Mouse (Mus musculus): ENCODE results near the gene Olfr309. TPM values are rescaled to one million over a fixed set of nuclear protein-coding genes. Genes with fewer than 3 reads are reported as not detected.
"Not testable (repeated sequence)": the region's sequence is repeated elsewhere in the genome, so short reads cannot be mapped to it uniquely, and the experiment has no call there.

The Olfr309 gene
- not detected in 2 replicates for polyA plus RNA-seq (2016; fragmentation: Nextera tagmentation; extraction: Ambion mirVana)

- Histone ChIP-seq H3K27ac (ENCODE audit: poor library complexity, severe bottlenecking) (no peak within 1 kb of the TSS), H3K9me3 (replicated peaks) (no peaks in the 10 kb centered on the region), H3K36me3 (no peaks in the 10 kb centered on the region), H3K27me3 (replicated peaks) (no peaks in the 10 kb centered on the region), H3K4me1 (replicated peaks) (no peaks in the 10 kb centered on the region), H3K4me3 (no peak within 1 kb of the TSS), H3K9ac (no peak within 1 kb of the TSS), H3K4me2 (no peak within 1 kb of the TSS)
- no peak for ATAC-seq (ENCODE audit: insufficient number of reproducible peaks, low FRiP score)
- 61% methylated on average over 2 of the region's 2 CpGs for WGBS
Measured at GRCm38 (mm10) chr7:86313608-86314007, at the start of gene Olfr309. TSS of gene Olfr309 (minus strand) at chr7:86313708.

GRCm38 (mm10) chr7:86346296-86346695, 32.8 kb upstream of the Olfr309 start:
- not testable (repeated sequence) for H3K27ac ChIP-seq (ENCODE audit: poor library complexity, severe bottlenecking); ATAC-seq (ENCODE audit: insufficient number of reproducible peaks, low FRiP score); H3K4me3 ChIP-seq; H3K4me2 ChIP-seq; H3K9ac ChIP-seq; H3K9me3 ChIP-seq (replicated peaks); H3K4me1 ChIP-seq (replicated peaks); H3K27me3 ChIP-seq (replicated peaks); H3K36me3 ChIP-seq
- 83% methylated on average over 9 of the region's 9 CpGs for WGBS

GRCm38 (mm10) chr7:86344253-86344652, 30.7 kb upstream of the Olfr309 start:
- H3K27me3 ChIP-seq (replicated peaks), result no peaks in the 10 kb centered on the region

GRCm38 (mm10) chr7:86342881-86343565, 29.5 kb upstream of the Olfr309 start:
- Histone ChIP-seq H3K4me2 (no peak overlapping the region), H3K9ac (no peak overlapping the region), H3K27ac (ENCODE audit: poor library complexity, severe bottlenecking) (no peak overlapping the region), H3K4me1 (replicated peaks) (no peaks in the 10 kb centered on the region), H3K4me3 (no peak overlapping the region), H3K36me3 (no peaks in the 10 kb centered on the region), H3K9me3 (replicated peaks) (no peaks in the 10 kb centered on the region), H3K27me3 (replicated peaks) (no peaks in the 10 kb centered on the region)
- WGBS, result 66% methylated on average over 14 of the region's 14 CpGs
- ATAC-seq (ENCODE audit: insufficient number of reproducible peaks, low FRiP score), result no peak

More at GRCm38 (mm10) chr7:86344253-86344652, 30.7 kb upstream of the Olfr309 start:
- no peak for ATAC-seq (ENCODE audit: insufficient number of reproducible peaks, low FRiP score)
- whole genome bisulfite sequencing, result 60% methylated on average over 3 of the region's 3 CpGs
- Histone ChIP-seq H3K27ac (ENCODE audit: poor library complexity, severe bottlenecking) (no peak overlapping the region), H3K4me3 (no peak overlapping the region), H3K9me3 (replicated peaks) (0 out of 2 replicates have a peak, but pooled peaks cover 6% of the 10 kb centered on the region), H3K4me1 (replicated peaks) (no peaks in the 10 kb centered on the region), H3K36me3 (no peaks in the 10 kb centered on the region), H3K4me2 (no peak overlapping the region), H3K9ac (no peak overlapping the region)

GRCm38 (mm10) chr7:86337486-86337885, 24.0 kb upstream of the Olfr309 start, which contains the start of gene Olfr307:
TSS of gene Olfr307 (minus strand) at chr7:86337586.
- ATAC-seq (ENCODE audit: insufficient number of reproducible peaks, low FRiP score), result no peak
- 54% methylated on average over 1 of the region's 1 CpGs for WGBS

GRCm38 (mm10) chr7:86325530-86325929, 12.0 kb upstream of the Olfr309 start, which contains the start of gene Olfr308:
TSS of gene Olfr308 (minus strand) at chr7:86325630.
- Histone ChIP-seq H3K4me1 (replicated peaks) (no peaks in the 10 kb centered on the region), H3K9ac (no peak within 1 kb of the TSS), H3K27ac (ENCODE audit: poor library complexity, severe bottlenecking) (no peak within 1 kb of the TSS), H3K9me3 (replicated peaks) (no peaks in the 10 kb centered on the region), H3K4me2 (no peak within 1 kb of the TSS), H3K27me3 (replicated peaks) (no peaks in the 10 kb centered on the region), H3K36me3 (no peaks in the 10 kb centered on the region), H3K4me3 (no peak within 1 kb of the TSS)
- no peak for ATAC-seq (ENCODE audit: insufficient number of reproducible peaks, low FRiP score)

More at GRCm38 (mm10) chr7:86337486-86337885, 24.0 kb upstream of the Olfr309 start, which contains the start of gene Olfr307:
- Histone ChIP-seq H3K4me3 (no peak within 1 kb of the TSS), H3K36me3 (no peaks in the 10 kb centered on the region), H3K4me2 (no peak within 1 kb of the TSS), H3K4me1 (replicated peaks) (no peaks in the 10 kb centered on the region), H3K9ac (no peak within 1 kb of the TSS), H3K9me3 (replicated peaks) (no peaks in the 10 kb centered on the region), H3K27me3 (replicated peaks) (no peaks in the 10 kb centered on the region), H3K27ac (ENCODE audit: poor library complexity, severe bottlenecking) (no peak within 1 kb of the TSS)

GRCm38 (mm10) chr7:86321323-86321722, 7.8 kb upstream of the Olfr309 start:
- no peaks in the 10 kb centered on the region for H3K27me3 ChIP-seq (replicated peaks)
- 90% methylated on average over 2 of the region's 2 CpGs for WGBS
- no peak overlapping the region for H3K4me3 ChIP-seq
- no peaks in the 10 kb centered on the region for H3K9me3 ChIP-seq (replicated peaks)
- H3K27ac ChIP-seq (ENCODE audit: poor library complexity, severe bottlenecking), result no peak overlapping the region
- no peak overlapping the region for H3K9ac ChIP-seq
- no peaks in the 10 kb centered on the region for H3K36me3 ChIP-seq
- H3K4me2 ChIP-seq, result no peak overlapping the region
- ATAC-seq (ENCODE audit: insufficient number of reproducible peaks, low FRiP score), result no peak
- H3K4me1 ChIP-seq (replicated peaks), result no peaks in the 10 kb centered on the region

GRCm38 (mm10) chr7:86277072-86277471, 36.4 kb downstream of the Olfr309 start, which contains the start of gene Olfr310:
TSS of gene Olfr310 (minus strand) at chr7:86277172.
- H3K4me1 ChIP-seq (replicated peaks), result no peaks in the 10 kb centered on the region
- H3K36me3 ChIP-seq, result no peaks in the 10 kb centered on the region
- H3K9ac ChIP-seq, result no peak within 1 kb of the TSS
- no peak within 1 kb of the TSS for H3K4me2 ChIP-seq
- H3K27ac ChIP-seq (ENCODE audit: poor library complexity, severe bottlenecking), result no peak within 1 kb of the TSS
- H3K9me3 ChIP-seq (replicated peaks), result no peaks in the 10 kb centered on the region
- no peaks in the 10 kb centered on the region for H3K27me3 ChIP-seq (replicated peaks)
- WGBS, result 74% methylated on average over 1 of the region's 1 CpGs
- H3K4me3 ChIP-seq, result no peak within 1 kb of the TSS
- no peak for ATAC-seq (ENCODE audit: insufficient number of reproducible peaks, low FRiP score)

Small RNAs within 50 kb of the gene (microRNA-seq; reads per million reads assigned to microRNA genes)
- gene Gm23192, result not detected

Other genes with a start within 250 kb of the Olfr309 start
- not detected in 2 replicates for gene Vmn2r75, start 141.9 kb downstream of the Olfr309 start, polyA plus RNA-seq (2016; fragmentation: Nextera tagmentation; extraction: Ambion mirVana)
- not detected in 2 replicates for gene Vmn2r76, start 67.4 kb downstream of the Olfr309 start, polyA plus RNA-seq (2016; fragmentation: Nextera tagmentation; extraction: Ambion mirVana)
- gene Olfr310, start 36.5 kb downstream of the Olfr309 start, polyA plus RNA-seq (2016; fragmentation: Nextera tagmentation; extraction: Ambion mirVana), result not detected in 2 replicates
- not detected in 2 replicates for gene Olfr308, start 11.9 kb upstream of the Olfr309 start, polyA plus RNA-seq (2016; fragmentation: Nextera tagmentation; extraction: Ambion mirVana)
- not detected in 2 replicates for gene Olfr307, start 23.9 kb upstream of the Olfr309 start, polyA plus RNA-seq (2016; fragmentation: Nextera tagmentation; extraction: Ambion mirVana)
- gene Olfr305, start 53.2 kb upstream of the Olfr309 start, polyA plus RNA-seq (2016; fragmentation: Nextera tagmentation; extraction: Ambion mirVana), result not detected in 2 replicates
- not detected in 2 replicates for gene Olfr304, start 73.0 kb upstream of the Olfr309 start, polyA plus RNA-seq (2016; fragmentation: Nextera tagmentation; extraction: Ambion mirVana)
- not detected in 2 replicates for gene Olfr303, start 84.1 kb upstream of the Olfr309 start, polyA plus RNA-seq (2016; fragmentation: Nextera tagmentation; extraction: Ambion mirVana)
- gene Olfr301, start 90.1 kb upstream of the Olfr309 start, polyA plus RNA-seq (2016; fragmentation: Nextera tagmentation; extraction: Ambion mirVana), result not detected in 2 replicates
- not detected in 2 replicates for gene Olfr299, start 146.2 kb upstream of the Olfr309 start, polyA plus RNA-seq (2016; fragmentation: Nextera tagmentation; extraction: Ambion mirVana)
- not detected in 2 replicates for gene Olfr298, start 178.8 kb upstream of the Olfr309 start, polyA plus RNA-seq (2016; fragmentation: Nextera tagmentation; extraction: Ambion mirVana)
- gene Olfr297, start 206.3 kb upstream of the Olfr309 start, polyA plus RNA-seq (2016; fragmentation: Nextera tagmentation; extraction: Ambion mirVana), result not detected in 2 replicates